Mouse (Mus musculus) olfactory bulb, adult 2 months (tissue): ENCODE data around the gene Tnk1.

ENCODE experiments used
- CTCF ChIP-seq: fragments of 200-500 bp; IDR thresholded peaks from 2 replicates; pipeline ENCODE4 v1.5.1; 2012; ENCODE audit warnings: low read depth, mild to moderate bottlenecking, low read length, moderate library complexity; ENCODE audit not compliant: insufficient read depth
- POLR2A ChIP-seq: fragments of 200-500 bp; IDR thresholded peaks from 2 replicates; pipeline ENCODE4 v1.6.1; 2012; ENCODE audit warnings: mild to moderate bottlenecking, low read depth, low read length, moderate library complexity; ENCODE audit not compliant: insufficient read depth

DNA sequence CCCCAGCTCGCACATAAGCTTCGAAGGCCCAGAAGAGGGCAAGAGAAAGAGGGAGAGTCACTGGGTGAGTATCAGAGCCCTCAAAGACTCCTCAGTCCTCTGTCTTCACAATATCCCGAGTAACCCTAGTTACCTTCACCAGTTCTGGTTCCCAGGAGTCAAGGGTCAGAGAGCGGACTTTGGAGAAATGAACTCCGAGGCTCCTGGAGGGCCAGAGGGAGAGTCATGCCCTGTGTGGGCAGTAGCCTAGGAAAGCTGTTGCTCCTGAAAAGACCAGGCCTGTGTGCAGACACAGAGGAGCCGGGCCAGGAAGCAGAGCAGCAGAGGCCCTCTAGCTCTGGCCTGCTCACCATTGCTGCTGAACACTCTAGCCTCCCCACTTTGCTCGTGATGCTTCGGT is 26.1 kb upstream of the Tnk1 start:
- TF ChIP-seq POLR2A (no peak), CTCF (no peak)
